Mouse (Mus musculus) C2C12 (cell line): ENCODE results near the gene Rfpl4.

ENCODE experiments used
- CTCF ChIP-seq: IDR thresholded peaks from one replicate; pipeline ENCODE4 v1.5.1; 2011; ENCODE audit not compliant: control insufficient read depth, insufficient read depth, insufficient read length
- MAX ChIP-seq: IDR thresholded peaks from one replicate; pipeline ENCODE4 v1.6.1; 2011; ENCODE audit warnings: mild to moderate bottlenecking, control low read depth

DNA sequence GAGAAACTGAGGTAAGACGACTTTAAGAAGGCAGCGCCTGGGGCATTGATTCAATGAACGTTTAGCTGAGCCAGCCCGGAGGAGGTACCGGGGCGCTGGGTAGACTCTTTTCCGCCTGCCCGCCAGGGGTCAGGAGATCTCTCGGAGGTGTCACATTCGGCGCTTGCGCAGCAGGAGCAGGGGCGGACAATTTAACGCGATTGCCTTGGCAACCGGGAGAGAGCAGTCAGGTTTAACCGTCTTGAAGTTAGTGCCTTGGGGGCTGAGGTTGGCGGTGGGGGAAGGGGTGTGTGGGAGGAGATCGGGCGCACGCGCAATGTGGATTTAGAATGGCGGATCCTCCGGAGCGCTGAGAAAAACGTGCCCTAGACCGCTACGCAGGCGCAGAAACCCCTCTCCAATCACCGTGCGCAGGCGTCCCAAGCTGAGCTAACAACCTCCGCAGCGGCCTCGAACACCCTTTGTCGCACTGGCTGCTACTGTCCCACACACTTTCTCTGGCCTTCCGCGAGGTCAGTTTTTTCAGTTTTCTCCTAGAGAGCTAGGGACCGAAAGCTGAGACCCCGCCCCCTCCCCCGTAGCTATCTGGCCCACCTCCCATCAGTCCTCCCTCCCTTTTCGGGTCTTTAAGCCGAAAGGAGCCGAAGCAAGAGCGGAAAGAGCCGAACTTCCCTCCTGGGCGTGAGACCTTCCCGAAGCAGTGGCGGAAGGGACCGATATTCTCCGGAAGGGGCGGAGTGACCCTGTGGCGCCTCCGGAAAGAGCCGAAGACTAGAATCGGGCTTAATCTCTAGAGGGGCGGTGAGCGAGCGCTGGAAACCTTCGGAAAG is 55.6 kb downstream of the Rfpl4 start:
- TF ChIP-seq MAX (no peak), CTCF (peak; percentile 18)
